Comparison of ENCODE assay signal across 8 mouse cellular contexts in the genomic region with DNA sequence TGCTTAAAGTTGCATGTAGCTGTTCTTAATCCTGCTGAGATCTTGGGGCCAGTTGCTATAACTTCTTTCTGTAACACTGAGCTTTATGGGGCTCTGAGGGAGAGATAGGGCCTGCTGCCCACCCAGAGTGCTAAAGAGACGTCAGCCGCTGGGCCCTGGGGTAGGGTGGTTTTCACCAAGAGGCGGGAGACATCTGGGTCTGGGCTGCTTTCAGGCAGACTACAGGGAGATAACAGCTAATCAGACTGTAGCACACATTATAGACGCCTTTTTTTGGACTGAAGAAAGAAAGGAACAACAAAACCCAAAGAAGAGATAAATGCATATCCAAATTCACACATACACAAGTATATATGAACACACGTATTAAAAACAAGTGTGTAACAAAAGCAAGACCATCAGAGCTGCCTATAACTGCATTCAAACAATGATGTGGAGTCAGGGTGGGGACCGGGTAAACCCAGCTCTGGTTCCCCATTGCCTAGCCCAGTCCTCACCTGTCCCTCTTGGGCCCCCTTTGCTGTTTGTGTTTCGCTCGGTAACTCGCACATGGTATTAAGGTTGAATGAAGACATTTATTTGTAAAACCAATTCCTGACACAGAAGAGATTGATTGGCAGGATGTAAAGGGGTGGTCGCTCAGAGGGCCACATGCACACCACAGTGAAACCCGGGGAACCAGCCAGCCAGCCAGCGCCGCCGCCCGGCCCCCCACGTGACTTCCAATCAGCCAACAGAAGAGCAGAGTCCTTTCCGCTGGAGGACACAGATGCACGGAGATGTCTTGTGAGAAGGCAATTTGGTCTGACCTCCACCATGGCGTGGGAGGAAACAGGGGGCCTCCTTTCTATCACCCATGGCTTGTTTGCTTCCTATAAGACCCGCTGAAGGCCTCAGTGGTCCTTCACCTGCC. TPM values are rescaled to one million over a fixed set of nuclear protein-coding genes. Genes with fewer than 3 reads are reported as not detected.
DNase-seq lines count a peak whose midpoint lies in the region; ATAC-seq lines count a peak whose summit lies in the region.

No protein-coding gene starts in this region.

- intact Hi-C loops in left cerebral cortex, postnatal 4 days (cut with DNase I), result no loop called here

- peak; percentile 73 for DNase-seq in left cerebral cortex, postnatal 4 days
- DNase-seq in left cerebral cortex, adult 18-20 months (ENCODE audit: low spot score in 2 of 2), result no peak
- DNase-seq in embryo, embryonic 10 days (ENCODE audit: low spot score), result peak; percentile 76
- peak; percentile 86 for DNase-seq in liver, embryonic 11.5 days (ENCODE audit: low spot score)
- no peak for DNase-seq in urinary bladder, postnatal 10 days (ENCODE audit: low spot score)
- no peak for DNase-seq in gastrocnemius, adult 18-20 months (ENCODE audit: low spot score)

- no peaks in the 10 kb centered on the region for H3K27me3 ChIP-seq in hindbrain, embryonic 15.5 days
- no peaks in the 10 kb centered on the region for H3K27me3 ChIP-seq in liver, embryonic 11.5 days (replicated peaks; ENCODE audit: control insufficient read depth, insufficient read depth, low read length)
- no peaks in the 10 kb centered on the region for H3K27me3 ChIP-seq in neural tube, embryonic 13.5 days

- H3K36me3 ChIP-seq in hindbrain, embryonic 15.5 days, result no peaks in the 10 kb centered on the region
- H3K36me3 ChIP-seq in liver, embryonic 11.5 days (ENCODE audit: control insufficient read depth, insufficient read depth, low read length), result no peaks in the 10 kb centered on the region
- H3K36me3 ChIP-seq in neural tube, embryonic 13.5 days, result no peaks in the 10 kb centered on the region

- 34% methylated on average over 20 of the region's 20 CpGs for WGBS in hindbrain, embryonic 15.5 days
- WGBS in liver, embryonic 11.5 days, result 11% methylated on average over 20 of the region's 20 CpGs
- WGBS in neural tube, embryonic 13.5 days, result 40% methylated on average over 20 of the region's 20 CpGs

- H3K4me1 ChIP-seq in hindbrain, embryonic 15.5 days (replicated peaks), result peaks cover 24% of the 10 kb centered on the region
- H3K4me1 ChIP-seq in liver, embryonic 11.5 days (replicated peaks; ENCODE audit: control insufficient read depth, insufficient read depth, low read length), result peaks cover 46% of the 10 kb centered on the region
- peaks cover 34% of the 10 kb centered on the region for H3K4me1 ChIP-seq in neural tube, embryonic 13.5 days (replicated peaks)

- ATAC-seq in hindbrain, embryonic 15.5 days (ENCODE audit: low FRiP score, low read depth), result peak; percentile 82
- ATAC-seq in liver, embryonic 11.5 days (replicated peaks; ENCODE audit: low FRiP score), result peak; percentile 92
- ATAC-seq in neural tube, embryonic 13.5 days (ENCODE audit: low read depth), result peak; percentile 81

- H3K9ac ChIP-seq in hindbrain, embryonic 15.5 days, result peak overlapping the region; percentile 18; the same call in 1 of the 2 replicates
- H3K9ac ChIP-seq in liver, embryonic 11.5 days (ENCODE audit: low read depth, low read length), result peak overlapping the region; percentile 69
- peak overlapping the region; percentile 60 for H3K9ac ChIP-seq in neural tube, embryonic 13.5 days

- peak overlapping the region; percentile 78 for H3K27ac ChIP-seq in hindbrain, embryonic 15.5 days (replicated peaks)
- peak overlapping the region; percentile 97 for H3K27ac ChIP-seq in liver, embryonic 11.5 days (ENCODE audit: low read depth, low read length)
- H3K27ac ChIP-seq in neural tube, embryonic 13.5 days (replicated peaks), result peak overlapping the region; percentile 82

- no peaks in the 10 kb centered on the region for H3K9me3 ChIP-seq in hindbrain, embryonic 15.5 days
- no peaks in the 10 kb centered on the region for H3K9me3 ChIP-seq in liver, embryonic 11.5 days (ENCODE audit: control insufficient read depth, low read length)
- no peaks in the 10 kb centered on the region for H3K9me3 ChIP-seq in neural tube, embryonic 13.5 days

- peak overlapping the region; percentile 14; the same call in 1 of the 2 replicates for H3K4me3 ChIP-seq in hindbrain, embryonic 15.5 days
- peak overlapping the region; percentile 38 for H3K4me3 ChIP-seq in liver, embryonic 11.5 days (ENCODE audit: low read depth, low read length)
- H3K4me3 ChIP-seq in neural tube, embryonic 13.5 days, result peak overlapping the region; percentile 18

- H3K4me2 ChIP-seq in hindbrain, embryonic 15.5 days, result peak overlapping the region; percentile 51
- peak overlapping the region; percentile 72 for H3K4me2 ChIP-seq in liver, embryonic 11.5 days
- peak overlapping the region; percentile 54 for H3K4me2 ChIP-seq in neural tube, embryonic 13.5 days

RNA-seq across cellular contexts. Expression of gene Serp2, which starts 24.2 kb away (rescaled TPM):
- total RNA-seq in left cerebral cortex, postnatal 4 days (2021), result 100 to 1,000 TPM; 174 to 175 TPM
- total RNA-seq in left cerebral cortex, adult 18-20 months (2021), result 100 to 1,000 TPM; 180 to 192 TPM
- polyA plus RNA-seq in hindbrain, embryonic 15.5 days (2015; fragmentation: Nextera tagmentation; extraction: Ambion mirVana), result 203 and 213 TPM in 2 replicates
- 4.3 and 5.3 TPM in 2 replicates for polyA plus RNA-seq in liver, embryonic 11.5 days (2014; fragmentation: Nextera tagmentation; extraction: Ambion mirVana)
- 129 and 142 TPM in 2 replicates for polyA plus RNA-seq in neural tube, embryonic 13.5 days (2015; fragmentation: Nextera tagmentation; extraction: Ambion mirVana)
- under 1 TPM in 1 of 2 experiments, not detected in 1; 0.45 TPM for total RNA-seq in gastrocnemius, adult 18-20 months (2021)

Comparison
In these comparisons a context has a peak if more than half of its experiments do, and no peak if none do; other contexts are left out.
1. DNase-seq: peak in left cerebral cortex, postnatal 4 days (single experiment), embryo, embryonic 10 days (single experiment) and liver, embryonic 11.5 days (single experiment); none in left cerebral cortex, adult 18-20 months (0 of 2), urinary bladder, postnatal 10 days (single experiment) and gastrocnemius, adult 18-20 months (single experiment).
2. H3K9ac ChIP-seq: peak in every context shown above with its lines; median percentile 69 in liver, embryonic 11.5 days; 60 in neural tube, embryonic 13.5 days; 18 in hindbrain, embryonic 15.5 days.
3. RNA of gene Serp2, which starts 24.2 kb away (total RNA-seq): 180 to 192 TPM in left cerebral cortex, adult 18-20 months and 174 to 175 TPM in left cerebral cortex, postnatal 4 days; 0.45 TPM in gastrocnemius, adult 18-20 months; every median in the first group is over 100 times any median in the second.
4. Peak in every context shown above with its lines, with median percentiles within 50 percentile points of each other: ATAC-seq, H3K27ac ChIP-seq, H3K4me2 ChIP-seq and H3K4me3 ChIP-seq.